Mouse (Mus musculus) spleen, adult 2 months (tissue): ENCODE measurements at regions not wholly inside any gene's neighbourhood (a gene's known extent, or its start where the extent isn't known, plus 50 kb on each side); places are given as distances from the start of the nearest gene placed in this dataset.

Source experiments
- DNase-seq, 2 experiments: peaks; one replicate each; pipeline versions ENCODE4 v3.0.0 to v3.0.0-alpha.2; 2012 to 2021; ENCODE audit warnings: low spot score in 2 of 2, low read depth in 1 of 2
- H3K27ac ChIP-seq: fragments of 200-500 bp; 2 replicates; pipeline ENCODE4 v1.5.1; 2012; ENCODE audit warnings: low read length, inconsistent platforms; ENCODE audit not compliant: insufficient read depth
- H3K27me3 ChIP-seq: fragments of 200-500 bp; 2 replicates; pipeline ENCODE4 v1.6.1; 2012; ENCODE audit warnings: mild to moderate bottlenecking, moderate library complexity, low read length, inconsistent platforms; ENCODE audit not compliant: control insufficient read depth, insufficient read depth
- H3K36me3 ChIP-seq: fragments of 200-500 bp; 2 replicates; pipeline ENCODE4 v1.6.1; 2012; ENCODE audit warnings: mild to moderate bottlenecking, low read length, inconsistent platforms; ENCODE audit not compliant: control insufficient read depth, insufficient read depth
- H3K4me1 ChIP-seq: fragments of 200-500 bp; 2 replicates; pipeline ENCODE4 v1.6.1; 2011; ENCODE audit warnings: inconsistent platforms; ENCODE audit not compliant: control insufficient read depth, insufficient read depth, insufficient read length
- H3K4me3 ChIP-seq: fragments of 200-500 bp; 2 replicates; pipeline ENCODE4 v1.5.1; 2011; ENCODE audit warnings: mild to moderate bottlenecking, inconsistent platforms; ENCODE audit not compliant: insufficient read depth, insufficient read length; ENCODE audit errors: extremely low read depth
- CTCF ChIP-seq: fragments of 200-500 bp; IDR thresholded peaks from 2 replicates; pipeline ENCODE4 v1.5.1; 2011; ENCODE audit warnings: mild to moderate bottlenecking, inconsistent platforms; ENCODE audit not compliant: insufficient read depth, insufficient read length, insufficient replicate concordance; ENCODE audit errors: extremely low read depth
- POLR2A ChIP-seq: fragments of 200-500 bp; IDR thresholded peaks from 2 replicates; pipeline ENCODE4 v1.6.1; 2011; ENCODE audit warnings: low read depth, low read length, inconsistent platforms
- WGBS: fragments of 180-500 bp; shearing (Covaris S2); methylation state at CpG from one replicate; pipeline ENCODE4 v1.1.7; 2018; 5-methylcytosine and 5-hydroxymethylcytosine counted together

DNA sequence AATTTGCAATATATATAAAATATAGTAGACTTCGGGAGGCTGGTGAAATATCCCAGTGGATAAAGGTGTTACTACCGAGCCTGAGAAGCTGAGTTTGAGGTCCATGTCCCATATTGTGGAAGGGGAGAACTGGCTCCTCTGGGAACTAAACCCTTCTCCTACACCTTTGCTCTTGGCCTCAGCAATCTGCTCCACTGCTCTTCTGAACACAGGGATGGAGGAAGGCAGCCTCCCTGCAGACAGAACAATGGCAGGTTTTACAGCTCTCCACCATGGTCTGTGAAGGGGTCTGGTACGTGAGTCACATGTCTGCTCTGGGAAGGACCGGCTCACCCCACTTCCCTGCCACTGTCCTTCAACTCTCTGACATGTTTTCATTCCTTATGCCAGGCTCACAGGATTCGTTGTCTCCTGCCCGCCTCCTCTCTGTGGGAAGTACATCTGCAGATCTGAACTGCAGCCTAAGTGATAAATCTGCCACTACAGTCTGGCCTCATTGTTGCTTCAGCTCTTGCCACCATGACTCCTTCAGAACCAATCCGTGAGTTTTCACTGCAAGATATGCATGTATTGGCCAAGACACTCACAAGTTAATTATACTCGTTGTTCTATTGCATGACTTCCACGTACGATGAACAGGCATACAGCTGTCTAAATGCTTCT is 220.0 kb upstream of the Gm9767 start:
- Histone ChIP-seq H3K4me3 (no peak overlapping the region), H3K36me3 (no peaks in the 10 kb centered on the region), H3K4me1 (no peaks in the 10 kb centered on the region), H3K27ac (no peak overlapping the region), H3K27me3 (no peaks in the 10 kb centered on the region)
- 66% methylated on average over 10 of the region's 10 CpGs for WGBS
- TF ChIP-seq CTCF, result no peak
- no peak for TF ChIP-seq POLR2A
- no peak for DNase-seq

DNA sequence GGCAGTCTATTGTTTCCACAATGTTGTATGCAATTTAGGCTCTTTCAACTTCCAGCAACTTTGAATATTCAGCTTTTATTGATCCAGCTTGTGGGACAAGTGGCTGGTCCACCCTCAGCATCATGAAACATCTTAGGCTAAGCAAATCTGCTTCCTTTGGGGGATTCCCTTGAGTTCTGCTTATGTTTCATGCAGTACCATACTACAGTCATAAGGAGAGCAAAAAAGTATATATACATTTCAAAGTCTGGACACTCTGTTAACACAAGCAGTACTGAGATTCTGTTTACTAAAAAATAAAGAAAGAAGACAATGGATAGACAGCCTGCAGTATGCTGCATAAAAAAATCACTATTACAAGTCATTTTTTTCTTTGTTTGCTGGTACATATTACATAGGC is 233.7 kb upstream of the Gm9767 start:
- no peaks in the 10 kb centered on the region for H3K4me1 ChIP-seq
- no peaks in the 10 kb centered on the region for H3K36me3 ChIP-seq
- H3K27ac ChIP-seq, result no peak overlapping the region
- no peak overlapping the region for H3K4me3 ChIP-seq
- DNase-seq, result no peak
- TF ChIP-seq CTCF (no peak), POLR2A (no peak)
- H3K27me3 ChIP-seq, result no peaks in the 10 kb centered on the region

DNA sequence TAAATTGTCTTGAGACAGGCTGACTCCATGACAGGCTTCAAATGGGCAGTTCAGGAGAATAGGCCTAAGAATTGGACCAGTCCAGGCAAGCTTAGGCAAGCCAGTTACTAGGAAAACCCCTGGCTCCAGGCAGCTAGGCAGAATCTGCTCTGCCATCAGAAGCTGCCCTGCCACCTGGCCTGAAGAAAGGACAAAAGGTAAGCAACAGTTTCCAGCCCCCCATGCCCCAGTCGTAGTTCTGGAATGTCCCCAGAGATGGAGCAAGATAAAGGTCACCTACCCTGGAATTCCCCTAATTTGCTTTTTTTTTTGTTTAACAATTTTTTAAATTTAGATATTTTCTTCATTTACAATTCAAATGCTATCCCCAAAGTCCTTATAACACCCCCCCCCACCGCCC is 248.8 kb upstream of the Gm9767 start:
- Histone ChIP-seq H3K36me3 (no peaks in the 10 kb centered on the region), H3K4me1 (no peaks in the 10 kb centered on the region), H3K4me3 (no peak overlapping the region), H3K27me3 (no peaks in the 10 kb centered on the region), H3K27ac (no peak overlapping the region)
- DNase-seq, result no peak
- 85% methylated on average over 2 of the region's 2 CpGs for WGBS
- no peak for TF ChIP-seq CTCF
- no peak for TF ChIP-seq POLR2A

DNA sequence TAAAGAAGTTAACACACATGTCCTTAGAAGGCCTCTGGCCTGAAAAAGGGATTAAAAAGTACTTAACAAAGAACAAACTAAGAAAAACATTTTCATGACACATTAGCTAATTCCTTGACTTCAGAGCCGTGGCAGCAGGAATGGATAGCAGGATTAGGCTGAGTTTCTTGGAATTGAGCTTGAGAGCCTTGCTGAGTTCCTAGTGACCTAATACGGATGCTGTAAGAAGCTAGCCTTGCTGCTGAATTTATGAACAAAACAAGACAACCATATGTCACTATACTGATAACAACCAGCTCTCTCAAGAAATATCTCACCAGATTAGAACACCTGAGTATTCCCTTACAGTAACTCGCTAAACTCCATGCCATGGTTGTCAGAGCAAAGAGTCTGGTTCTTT is 268.2 kb upstream of the Smlr1 start:
- no peak for DNase-seq
- no peak overlapping the region for H3K4me3 ChIP-seq
- H3K27me3 ChIP-seq, result no peaks in the 10 kb centered on the region
- no peaks in the 10 kb centered on the region for H3K36me3 ChIP-seq
- H3K27ac ChIP-seq, result no peak overlapping the region
- WGBS, result 84% methylated on average over 3 of the region's 3 CpGs
- TF ChIP-seq CTCF (no peak), POLR2A (no peak)
- no peaks in the 10 kb centered on the region for H3K4me1 ChIP-seq

DNA sequence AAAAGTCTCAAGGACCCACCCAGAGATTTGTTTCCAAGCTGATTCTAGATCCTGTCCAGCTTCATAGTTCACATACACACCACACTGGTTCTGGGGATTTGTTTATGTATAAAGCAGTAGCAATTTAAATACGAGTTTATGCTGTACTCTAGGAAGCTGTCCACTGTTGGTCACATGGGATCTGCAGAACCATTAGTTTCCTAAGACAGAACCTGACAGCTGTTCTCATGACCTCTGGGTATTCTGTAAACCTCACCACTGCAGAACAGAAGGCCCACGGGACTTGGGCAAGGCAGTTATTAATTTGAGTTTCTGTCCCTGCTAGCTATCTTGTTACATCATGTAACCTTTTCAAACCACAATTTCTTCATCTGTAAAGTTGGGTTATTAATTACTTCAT is 265.4 kb upstream of the Smlr1 start:
- no peak overlapping the region for H3K27ac ChIP-seq
- H3K4me1 ChIP-seq, result no peaks in the 10 kb centered on the region
- WGBS, result 81% methylated on average over 2 of the region's 2 CpGs
- DNase-seq, result no peak
- no peaks in the 10 kb centered on the region for H3K27me3 ChIP-seq
- H3K4me3 ChIP-seq, result no peak overlapping the region
- no peaks in the 10 kb centered on the region for H3K36me3 ChIP-seq
- TF ChIP-seq CTCF (no peak), POLR2A (no peak)

DNA sequence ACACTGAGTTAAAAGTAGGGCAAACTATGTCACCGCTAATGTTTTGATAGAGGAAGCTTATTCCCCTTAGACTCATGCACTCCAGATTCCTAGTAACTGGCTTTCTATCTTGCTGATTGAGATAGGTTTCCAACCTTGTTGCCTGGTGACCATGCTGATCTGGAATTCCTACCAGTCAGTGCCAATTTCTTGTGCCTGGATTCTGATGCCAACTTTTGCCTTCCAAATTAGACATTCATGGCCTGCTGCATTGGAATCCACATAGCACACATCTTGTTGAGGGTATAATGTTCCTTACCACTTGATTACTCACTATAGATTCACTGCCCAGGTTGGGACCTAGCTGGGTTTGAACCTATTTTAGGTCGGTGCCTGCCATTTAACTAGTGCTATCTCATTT is 262.8 kb upstream of the Smlr1 start:
- H3K27ac ChIP-seq, result no peak overlapping the region
- H3K4me3 ChIP-seq, result no peak overlapping the region
- TF ChIP-seq POLR2A (no peak), CTCF (no peak)
- no peaks in the 10 kb centered on the region for H3K27me3 ChIP-seq
- H3K36me3 ChIP-seq, result no peaks in the 10 kb centered on the region
- DNase-seq, result no peak
- H3K4me1 ChIP-seq, result no peaks in the 10 kb centered on the region
- WGBS, result 89% methylated on average over 2 of the region's 2 CpGs

DNA sequence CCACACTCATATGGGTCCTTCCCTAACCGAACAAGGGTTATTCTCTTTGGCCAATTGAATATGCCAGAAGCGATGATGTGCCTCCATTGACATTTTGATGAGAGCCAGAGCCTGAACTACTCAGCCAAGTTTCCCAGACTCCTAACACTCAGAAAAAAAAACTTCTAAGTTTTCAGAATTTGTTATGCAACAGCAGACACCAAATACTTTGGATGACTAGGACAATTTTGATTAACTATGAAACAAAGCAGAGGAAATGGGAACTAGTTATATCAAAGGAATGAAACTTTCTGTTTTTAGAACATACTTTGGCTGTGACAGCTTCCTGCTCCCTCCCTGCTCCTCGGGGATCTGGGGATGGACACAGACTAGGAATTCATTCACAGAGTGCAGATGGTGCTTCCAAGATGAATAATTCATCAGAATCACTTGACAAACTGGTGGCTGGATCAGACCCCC is 254.3 kb upstream of the Smlr1 start:
- no peak for TF ChIP-seq POLR2A
- Histone ChIP-seq H3K27me3 (no peaks in the 10 kb centered on the region), H3K4me3 (no peak overlapping the region), H3K36me3 (no peaks in the 10 kb centered on the region), H3K4me1 (no peaks in the 10 kb centered on the region), H3K27ac (no peak overlapping the region)
- WGBS, result 70% methylated on average over 3 of the region's 3 CpGs
- DNase-seq, result no peak

DNA sequence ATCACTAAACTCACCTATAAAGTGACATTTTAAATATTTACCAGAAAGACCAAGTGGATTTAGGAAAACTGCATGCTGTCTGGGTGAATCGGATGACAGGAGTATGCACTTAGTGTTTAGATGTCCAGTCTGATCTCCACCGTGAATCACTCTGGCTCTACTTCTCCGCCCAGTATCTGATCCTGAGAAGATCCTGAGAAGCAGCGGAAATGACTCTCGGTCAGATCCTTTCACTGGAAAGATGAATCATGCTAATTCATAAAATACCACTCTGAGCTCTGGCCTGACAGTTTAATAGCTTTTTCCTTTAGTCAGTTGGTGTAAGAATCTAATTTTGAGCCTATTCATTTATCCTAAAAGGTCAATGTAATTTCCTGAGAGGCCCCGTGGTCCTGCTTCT is 252.6 kb upstream of the Smlr1 start:
- H3K27me3 ChIP-seq, result no peaks in the 10 kb centered on the region
- TF ChIP-seq CTCF (no peak), POLR2A (no peak)
- no peak overlapping the region for H3K27ac ChIP-seq
- no peak for DNase-seq
- H3K4me1 ChIP-seq, result no peaks in the 10 kb centered on the region
- 87% methylated on average over 6 of the region's 6 CpGs for WGBS
- no peak overlapping the region for H3K4me3 ChIP-seq
- H3K36me3 ChIP-seq, result no peaks in the 10 kb centered on the region
